Mouse (Mus musculus) fat pad, adult 2 months (tissue): ENCODE results near the gene Gm12216.
"Not testable (repeated sequence)": the region's sequence is repeated elsewhere in the genome, so short reads cannot be mapped to it uniquely, and the experiment has no call there.

Experiments
- DNase-seq: peaks from one replicate; pipeline ENCODE4 v3.0.0-alpha.2; 2011; ENCODE audit warnings: low read depth, low spot score; ENCODE audit errors: extremely low read depth

The Gm12216 gene

DNA sequence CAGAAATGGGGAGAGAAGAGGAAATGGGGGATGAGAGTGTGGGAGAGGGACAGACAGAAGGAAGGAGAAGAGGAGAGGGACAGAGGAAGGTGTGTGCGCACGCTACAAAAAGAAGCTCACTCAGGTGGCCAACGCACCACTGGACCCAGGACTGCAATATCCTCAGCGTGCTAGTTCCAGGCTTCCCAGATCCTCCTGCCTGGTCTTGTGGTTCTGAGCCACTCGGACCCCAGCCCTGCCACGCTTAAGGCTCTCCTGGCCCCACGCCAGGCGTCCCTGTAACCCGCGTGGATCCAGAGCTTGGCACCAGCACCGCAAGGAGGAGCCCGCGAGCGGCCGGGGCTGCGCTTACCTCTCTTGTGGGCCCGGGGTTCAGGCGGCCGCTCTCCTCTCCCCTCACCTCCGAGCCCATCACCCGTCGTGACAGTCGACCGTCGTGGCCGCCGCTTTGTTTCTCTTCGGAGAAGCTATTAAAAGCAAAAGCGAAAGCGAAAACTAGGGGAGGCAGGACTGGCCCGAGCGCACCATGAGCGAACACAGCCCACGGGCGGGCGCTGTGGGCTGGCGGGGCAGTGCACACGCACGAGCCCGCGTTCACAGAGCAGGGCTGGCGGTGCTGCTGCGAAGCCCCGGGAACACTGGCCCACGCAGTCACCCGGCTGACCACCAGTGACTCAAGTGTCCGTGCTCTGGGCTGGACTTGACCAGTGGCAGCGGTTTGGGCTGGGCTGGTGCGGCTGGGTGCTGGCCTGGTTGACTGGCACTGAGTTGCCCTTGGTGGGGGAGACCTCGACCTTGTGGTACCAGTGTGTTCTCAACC is at the start of gene Gm12216:
Gene Gm12216 (minus strand): TSS at position 496 of the 820 bp plus-strand sequence.
- not testable (repeated sequence) for DNase-seq

DNA sequence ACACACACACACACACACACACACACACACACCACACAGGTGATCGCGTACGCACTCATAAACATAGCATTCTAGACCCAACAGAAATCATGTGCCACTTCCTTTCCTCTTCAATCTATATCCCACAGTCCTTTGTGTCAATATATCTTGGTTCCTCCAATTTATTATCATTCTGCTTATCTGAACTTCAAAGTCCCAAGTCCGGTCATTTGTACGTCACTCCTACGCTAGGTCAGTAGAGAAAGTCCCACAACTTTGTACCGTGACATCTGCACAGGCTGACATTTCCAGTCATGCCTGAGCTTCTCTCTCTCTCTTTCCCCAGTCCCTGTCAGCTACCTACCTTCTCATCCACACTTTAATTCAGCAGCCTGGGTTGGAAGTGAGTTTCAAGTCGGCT is 49.6 kb upstream of the Gm12216 start:
- DNase-seq, result no peak

DNA sequence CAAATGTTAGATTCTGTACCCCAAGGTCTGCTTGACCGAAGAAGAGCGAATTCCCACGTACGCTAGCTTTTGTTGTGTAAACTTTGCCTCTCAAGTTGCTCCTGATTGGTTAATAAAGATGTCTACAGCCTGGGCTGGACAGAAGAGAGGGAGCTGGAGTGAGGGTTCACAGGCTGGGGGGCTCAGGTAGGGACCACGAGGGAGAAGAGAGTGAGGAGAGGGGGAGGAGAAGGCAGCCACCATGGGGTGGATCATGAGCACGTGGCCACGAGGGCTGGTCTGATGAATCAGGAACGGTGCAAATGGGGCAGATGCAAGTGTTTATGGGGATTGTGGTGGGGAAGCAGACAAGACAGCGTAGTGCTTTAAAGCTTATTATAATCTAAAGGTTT is 45.5 kb upstream of the Gm12216 start:
- DNase-seq, result no peak

DNA sequence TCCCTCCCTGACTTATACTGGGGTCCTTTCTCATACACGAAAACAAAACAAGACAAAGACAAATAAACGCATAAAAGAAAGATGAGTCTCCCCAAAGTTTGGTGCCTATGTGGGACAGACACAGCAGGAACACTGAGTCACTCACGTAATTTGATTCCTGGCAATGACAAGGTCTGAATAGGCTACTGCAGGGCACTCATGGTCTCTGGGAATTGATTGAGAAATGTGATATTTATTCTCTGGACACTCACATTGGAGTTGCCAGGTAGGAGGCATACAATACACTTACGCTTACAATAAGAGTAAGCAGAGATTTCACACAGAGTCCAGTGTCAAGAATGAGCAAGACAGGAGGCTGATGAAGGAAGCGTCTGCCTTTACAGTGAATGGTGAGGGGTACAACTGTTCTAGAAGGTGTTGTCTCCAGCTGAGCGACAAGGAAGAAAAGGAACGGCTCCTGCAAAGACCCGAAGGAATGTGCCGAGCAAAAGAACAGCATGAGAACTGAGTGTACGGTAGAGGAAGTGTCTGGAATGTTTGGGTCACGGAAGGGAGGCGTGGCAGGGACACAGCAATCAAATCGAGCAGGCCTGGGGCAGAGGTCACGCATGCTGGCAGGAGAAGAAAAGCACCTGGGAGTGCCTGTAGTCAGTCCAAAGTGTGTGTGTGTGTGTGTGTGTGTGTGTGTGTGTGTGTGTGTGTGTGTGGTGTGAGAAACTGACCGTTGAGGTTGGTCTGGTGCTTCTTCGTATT is 44.9 kb upstream of the Gm12216 start:
- no peak for DNase-seq

DNA sequence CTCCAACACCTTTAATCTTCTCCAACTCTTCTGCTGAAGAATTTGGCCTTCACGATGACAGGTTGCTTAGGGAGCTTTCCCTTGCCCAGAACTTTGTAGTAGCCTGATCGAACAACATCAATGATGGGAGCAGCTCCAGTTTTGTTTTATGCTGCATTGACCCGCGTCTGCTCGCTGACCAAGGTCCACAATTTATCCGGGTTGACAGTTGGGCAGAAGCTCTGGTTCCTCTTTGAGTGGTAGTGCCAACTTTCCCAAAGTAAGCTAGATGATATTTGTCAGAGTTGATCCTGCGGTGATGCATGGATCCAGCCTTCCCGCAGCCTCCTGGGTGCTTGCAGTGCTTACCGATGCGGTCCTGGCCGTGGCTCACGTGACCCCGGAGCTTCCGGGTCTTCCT is 43.7 kb upstream of the Gm12216 start:
- no peak for DNase-seq

DNA sequence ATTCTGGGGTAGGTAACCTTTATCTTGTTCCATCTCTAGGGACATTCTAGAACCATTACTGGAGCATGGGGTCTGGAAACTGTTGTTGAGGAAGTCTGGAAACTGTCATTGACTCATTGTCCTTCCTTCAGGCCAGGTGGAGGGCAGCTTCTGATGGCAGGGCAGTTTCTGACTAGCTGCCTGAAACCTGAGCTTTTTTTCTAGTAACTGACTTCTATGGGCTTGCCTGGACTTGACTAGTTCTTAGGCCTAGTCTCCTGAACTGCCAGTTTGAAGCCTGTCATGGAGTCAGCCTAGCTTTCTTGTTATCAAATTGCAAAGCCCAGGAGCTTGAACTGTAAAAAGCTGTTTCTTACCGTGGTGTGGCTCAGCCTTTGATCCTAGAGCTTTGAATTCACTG is 41.9 kb upstream of the Gm12216 start:
- DNase-seq, result no peak

DNA sequence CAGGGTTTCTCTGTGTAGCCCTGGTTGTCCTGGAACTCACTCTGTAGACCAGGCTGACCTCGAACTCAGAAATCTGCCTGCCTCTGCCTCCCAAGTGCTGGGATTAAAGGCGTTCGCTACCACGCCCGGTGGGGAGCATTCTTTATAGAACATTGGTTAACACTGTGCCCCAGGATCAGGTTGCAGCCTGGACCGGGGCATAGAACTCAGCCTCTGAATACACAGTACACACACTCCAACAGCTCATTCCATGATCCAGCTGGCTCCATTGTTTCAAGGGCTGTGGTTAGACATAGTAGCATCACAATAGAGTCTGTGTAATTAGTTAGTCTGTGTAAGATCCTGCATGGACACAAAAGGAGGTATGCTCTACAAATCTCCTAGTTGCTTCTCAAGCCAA is 40.9 kb upstream of the Gm12216 start:
- DNase-seq, result no peak

DNA sequence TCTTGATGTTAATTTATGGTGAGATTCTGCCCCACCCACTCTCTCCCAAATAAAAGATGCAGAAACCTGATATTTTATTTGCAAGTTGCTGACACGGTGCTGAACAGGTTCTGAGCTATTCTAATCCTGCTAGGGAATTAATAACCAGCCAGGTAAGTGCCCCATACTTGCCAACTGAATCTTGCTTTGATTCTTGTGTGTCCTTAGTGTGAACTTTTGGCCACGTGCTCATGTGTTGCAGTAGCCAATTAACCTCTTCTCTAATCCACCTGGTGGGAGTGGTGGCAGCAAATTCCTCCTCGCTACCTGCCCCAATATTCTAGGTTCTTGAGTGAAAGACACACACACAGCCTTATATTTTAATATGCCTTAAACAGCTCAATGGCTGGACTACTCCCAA is 39.9 kb upstream of the Gm12216 start:
- DNase-seq, result no peak

DNA sequence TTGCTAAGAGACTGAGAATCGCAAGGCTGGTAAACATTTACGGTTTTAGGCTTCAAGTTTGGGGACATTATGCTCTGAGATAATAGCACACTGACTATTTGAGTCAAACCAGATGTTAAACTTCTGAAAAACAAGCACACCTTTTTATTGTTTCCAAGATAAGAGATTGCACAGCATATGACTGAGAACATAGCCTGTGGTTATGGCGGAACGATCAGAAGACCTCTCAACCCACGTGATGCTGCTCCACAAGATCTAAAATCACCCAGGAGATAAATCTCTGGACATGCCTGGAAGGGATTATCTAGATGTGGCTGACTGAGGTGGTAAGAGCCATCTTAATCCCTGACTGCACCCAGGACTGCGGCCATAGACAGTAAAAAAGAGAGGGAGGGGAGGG is 37.9 kb upstream of the Gm12216 start:
- no peak for DNase-seq

DNA sequence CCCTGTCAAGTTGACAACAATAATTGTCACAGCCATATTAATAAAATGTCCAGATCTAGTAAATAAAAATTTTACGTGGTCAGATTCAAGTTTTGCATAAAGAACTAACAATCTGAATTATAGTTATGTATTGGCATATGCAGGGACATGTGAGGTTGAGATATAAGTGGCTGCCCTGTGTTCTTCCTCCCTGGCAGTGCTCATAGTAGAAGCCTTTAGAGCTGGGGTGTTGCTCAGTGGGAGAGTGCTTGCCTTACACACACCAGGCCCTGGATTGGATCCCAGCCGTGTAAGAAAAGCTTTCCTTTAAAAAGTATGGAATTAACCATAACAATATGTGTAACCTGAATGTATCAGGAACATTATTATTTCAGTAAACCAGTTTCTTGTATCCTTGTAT is 34.4 kb upstream of the Gm12216 start:
- no peak for DNase-seq

DNA sequence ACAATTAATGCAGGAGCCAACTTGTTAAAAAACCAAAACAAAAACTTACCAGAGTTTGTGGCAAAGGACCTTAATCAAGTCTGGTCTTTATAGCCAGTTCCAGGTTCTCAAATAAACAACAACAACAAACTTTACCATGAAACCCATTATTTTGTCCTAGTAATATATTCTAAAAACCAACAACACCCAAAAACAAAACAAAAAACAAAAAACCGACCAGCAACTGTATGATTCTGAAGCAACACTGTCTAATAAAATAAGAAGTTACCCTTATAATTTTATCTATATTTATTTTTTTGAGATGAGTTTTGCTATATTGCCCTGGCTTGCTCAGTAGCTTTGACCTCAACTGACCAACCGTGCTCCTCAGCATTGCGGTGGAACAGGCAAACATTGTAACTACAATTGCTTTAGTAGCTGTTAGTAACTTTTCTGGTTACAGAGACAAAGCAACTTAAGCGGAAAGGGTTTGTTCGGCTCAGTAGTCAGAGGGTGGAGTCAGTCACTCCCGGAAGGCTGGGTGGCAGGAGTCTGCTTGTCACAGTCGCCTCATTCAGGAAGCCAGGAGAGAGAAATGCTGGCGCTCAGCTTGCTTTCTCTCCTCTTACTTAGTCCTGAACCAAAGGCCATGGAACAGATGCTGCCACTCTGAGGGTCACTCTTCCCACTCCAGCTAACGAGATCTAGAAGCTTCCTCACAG is 33.8 kb upstream of the Gm12216 start:
- DNase-seq, result no peak

DNA sequence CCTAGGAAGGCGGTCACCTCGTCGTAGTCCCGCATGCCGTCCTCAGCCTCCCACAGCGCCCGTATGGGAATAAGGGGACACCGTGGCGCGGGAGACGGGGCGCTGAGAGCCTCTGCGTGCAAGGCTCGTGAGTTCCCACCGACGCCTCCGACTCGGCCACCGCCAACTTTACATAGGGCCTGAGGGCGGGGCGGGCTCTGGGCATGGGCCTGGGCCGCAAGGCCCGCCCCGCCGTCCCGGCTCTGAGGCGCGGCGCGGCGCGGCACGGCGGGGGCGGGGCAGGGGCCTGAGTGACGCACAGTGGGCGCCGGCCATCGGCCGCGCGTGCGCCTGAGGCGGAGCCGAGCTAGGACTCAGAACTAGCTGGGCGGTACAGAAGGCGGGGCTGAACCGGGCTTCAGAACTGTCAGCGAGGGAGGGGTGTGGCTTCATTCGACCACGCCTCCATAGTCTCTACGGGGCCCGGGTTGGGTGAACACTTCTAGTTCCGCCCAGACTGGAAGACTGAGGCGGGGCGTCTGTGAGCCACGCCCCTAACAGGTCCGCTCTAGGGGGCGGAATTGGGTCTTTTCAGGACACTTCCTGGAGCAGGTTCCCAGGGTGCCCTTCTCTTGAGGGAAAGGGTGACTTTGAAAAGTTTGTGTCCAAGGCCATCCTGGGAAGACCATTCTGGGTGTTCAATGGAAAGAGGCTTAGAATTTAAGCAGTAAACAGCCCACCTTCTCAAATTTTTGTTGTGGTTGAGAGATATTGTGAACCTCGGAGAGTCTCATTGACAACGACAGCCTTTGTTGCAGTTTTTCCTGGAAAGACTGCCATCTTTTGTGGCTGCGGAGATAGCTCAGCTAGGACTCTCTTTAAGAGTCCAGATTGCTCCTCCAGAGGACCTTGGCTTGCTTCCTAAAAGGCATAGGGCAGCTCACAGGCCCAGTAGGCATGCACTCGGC is 32.7 kb upstream of the Gm12216 start, which contains the start of gene Slc22a5:
Gene Slc22a5 (minus strand): TSS at position 156 of the 947 bp plus-strand sequence.
- DNase-seq, result peak; percentile 76

DNA sequence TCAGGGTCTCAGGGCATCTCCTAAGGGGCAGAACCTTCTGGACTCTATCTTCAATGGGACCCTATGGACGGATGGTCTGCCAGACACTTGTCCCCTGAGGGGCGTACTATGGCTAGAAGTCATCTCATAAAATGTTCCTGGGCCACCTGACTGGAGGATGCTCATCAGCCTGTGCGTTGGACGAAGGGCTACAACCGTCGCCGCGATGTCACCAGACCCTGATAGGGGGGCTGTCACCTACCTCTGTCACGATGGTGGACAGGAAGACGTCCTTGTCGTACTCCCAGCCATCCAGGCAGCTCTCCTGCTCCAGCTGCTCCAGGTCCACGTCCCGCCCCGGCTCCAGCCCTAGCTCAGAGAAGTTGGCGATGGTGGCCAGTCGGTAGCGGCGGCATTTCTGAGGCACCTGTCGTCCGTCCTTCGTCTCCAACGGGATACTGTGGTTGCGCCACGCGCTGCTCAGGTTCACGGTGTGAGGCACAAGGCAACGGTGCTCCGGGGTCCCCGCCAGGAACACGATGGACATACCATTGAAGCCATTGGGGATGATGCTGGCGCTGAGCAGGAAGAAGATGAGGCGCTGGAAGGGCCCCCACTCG is 31.9 kb upstream of the Gm12216 start:
- no peak for DNase-seq

DNA sequence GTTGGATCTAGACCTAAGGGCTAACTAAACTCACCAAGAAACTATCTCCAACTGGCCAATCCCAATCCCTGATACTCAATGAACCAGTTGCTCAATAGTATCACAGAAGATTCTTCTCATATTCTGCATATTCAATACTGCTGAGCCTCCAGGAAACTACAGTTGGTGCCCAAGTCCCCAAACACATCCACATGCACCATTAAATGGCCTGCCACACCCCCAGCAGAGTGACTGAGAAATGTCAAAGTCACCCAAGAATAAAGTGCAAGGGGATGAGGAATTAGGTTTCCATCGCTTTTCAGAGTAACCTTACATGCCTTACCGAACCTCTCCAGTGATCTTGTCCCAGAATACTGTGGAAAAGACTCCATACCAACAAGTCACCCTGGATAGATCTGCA is 31.2 kb upstream of the Gm12216 start:
- DNase-seq, result no peak

DNA sequence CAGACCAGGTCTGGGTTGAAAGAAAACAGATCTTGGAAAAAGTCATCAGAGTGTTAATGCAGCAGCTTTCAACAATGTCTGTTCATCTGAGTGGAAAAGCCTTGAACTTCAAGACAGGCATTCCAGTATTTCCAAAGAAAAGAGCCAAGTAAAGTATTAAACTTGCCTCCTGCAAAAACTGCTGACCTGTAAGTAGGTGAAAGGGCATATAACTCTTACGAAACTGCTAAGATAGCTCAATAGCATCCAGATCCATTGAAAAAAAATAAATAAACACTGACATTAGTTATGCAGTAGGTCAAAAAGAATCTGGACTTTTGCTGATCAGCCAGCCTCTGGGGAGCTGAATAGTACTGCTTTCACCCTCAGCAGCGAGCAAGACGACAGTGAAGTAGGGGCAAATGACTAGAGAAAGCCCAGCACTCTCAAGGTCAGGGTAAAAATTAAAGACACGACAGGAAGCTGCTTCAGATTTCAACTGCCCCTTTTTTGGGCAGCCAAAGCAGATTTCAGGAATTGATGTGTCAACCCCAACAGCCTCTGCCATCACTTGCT is 30.1 kb upstream of the Gm12216 start:
- DNase-seq, result no peak

DNA sequence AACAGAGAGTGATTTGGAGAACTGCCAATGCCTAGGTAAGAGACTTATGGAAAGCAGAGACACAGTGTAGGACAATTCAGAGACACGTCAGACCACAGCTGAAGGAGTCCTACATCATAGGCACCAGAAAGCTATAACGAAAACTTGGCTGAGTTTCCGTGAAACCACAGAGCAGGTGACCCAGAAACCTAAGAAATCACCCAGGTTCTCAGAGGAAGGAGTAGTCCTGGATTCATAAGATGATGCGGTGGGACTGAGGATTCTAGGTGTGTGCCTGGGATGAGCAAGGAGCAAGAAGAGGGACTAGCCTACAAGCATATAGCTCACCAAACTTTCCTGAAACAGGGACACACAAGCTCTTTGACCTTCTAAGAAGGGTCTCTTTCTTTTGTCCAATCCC is 29.2 kb upstream of the Gm12216 start:
- no peak for DNase-seq

DNA sequence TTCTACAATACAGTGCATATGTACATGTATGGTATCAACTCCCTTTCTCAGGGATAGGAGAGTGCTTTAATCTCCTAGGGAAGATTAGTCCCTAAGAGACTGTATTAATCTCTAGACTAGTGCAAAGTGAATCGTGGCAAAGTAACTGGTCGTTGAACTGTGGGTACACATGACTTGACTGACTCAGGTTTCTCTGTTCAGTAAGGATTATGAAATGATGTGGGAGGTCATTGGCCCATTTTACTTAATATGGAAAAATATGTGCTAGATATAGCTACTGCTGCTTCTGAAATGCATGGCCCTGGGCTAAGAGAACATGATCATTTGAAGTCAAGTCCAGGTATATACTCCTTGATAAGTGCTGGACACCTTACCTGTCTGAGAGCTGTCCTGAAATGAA is 24.2 kb upstream of the Gm12216 start:
- DNase-seq, result no peak

DNA sequence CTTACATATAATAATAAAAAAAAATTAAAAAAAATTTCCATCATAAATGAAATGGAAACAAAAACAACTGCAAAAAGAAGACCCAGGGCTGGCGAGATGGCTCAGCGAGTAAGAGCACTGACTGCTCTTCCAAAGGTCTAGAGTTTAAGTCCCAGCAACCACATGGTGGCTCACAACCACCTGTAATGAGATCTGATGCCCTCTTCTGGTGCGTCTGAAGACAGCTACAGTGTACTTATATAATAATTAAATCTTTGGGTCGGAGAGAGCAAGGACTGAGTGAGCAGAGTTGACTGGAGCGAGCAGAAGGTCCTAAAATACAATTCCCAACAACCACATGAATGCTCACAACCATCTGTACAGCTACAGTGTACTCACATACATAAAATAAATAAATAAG is 19.0 kb upstream of the Gm12216 start:
- DNase-seq, result not testable (repeated sequence)

DNA sequence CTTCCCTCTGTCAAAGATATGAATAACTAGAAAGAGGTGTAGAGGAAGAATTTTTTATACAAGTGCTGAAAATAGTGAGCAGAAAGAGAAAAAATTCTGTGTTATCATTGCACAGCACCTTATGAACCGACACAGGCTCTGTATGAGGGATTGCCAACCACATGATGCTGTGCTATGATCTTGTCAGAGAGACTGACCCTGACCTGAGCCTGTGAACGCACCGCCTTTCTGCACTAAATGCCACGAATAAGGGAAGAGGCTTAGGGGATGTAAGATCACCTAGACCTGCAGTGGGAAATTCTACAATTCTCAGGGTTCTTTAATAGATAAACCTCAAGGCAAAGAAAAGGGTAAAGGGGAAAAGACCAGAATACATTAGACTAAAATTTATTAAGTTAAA is 17.4 kb upstream of the Gm12216 start:
- DNase-seq, result no peak

DNA sequence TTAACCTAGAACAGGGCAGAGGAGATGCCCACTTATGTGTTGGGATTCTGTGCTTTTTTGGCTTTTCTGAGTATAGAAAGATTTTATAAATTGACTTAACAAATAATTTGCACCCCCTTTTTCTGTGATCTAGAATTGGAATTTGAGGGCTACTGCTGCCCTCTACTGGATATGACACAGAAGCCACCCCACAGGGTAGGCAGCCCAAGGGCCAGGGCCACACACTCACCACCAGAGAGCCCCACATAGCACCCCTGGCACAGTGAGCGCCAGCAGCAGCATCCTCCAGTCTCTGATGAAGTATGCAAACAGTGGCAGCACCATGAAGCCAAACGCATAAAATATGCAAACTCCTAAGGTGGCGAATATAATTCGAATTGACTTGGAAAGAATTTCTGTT is 15.7 kb upstream of the Gm12216 start:
- DNase-seq, result no peak
